Mouse (Mus musculus) ES-E14 (cell line): Measurements from ENCODE around the gene Gm973.

ENCODE experiments used
- HCFC1 ChIP-seq: IDR thresholded peaks from 2 replicates; pipeline ENCODE4 v1.6.1; 2012; ENCODE audit warnings: low read length, inconsistent platforms, borderline replicate concordance; ENCODE audit not compliant: insufficient read depth
- ZNF384 ChIP-seq: IDR thresholded peaks from 2 replicates; pipeline ENCODE4 v1.6.1; 2012; ENCODE audit warnings: low read depth, low read length, inconsistent platforms

- TF ChIP-seq ZNF384 (no peak), HCFC1 (no peak)
Measured at GRCm38 (mm10) chr1:59566926-59567325, 50.9 kb downstream of the Gm973 start.
